Comparison of ENCODE assay signal across 14 mouse cellular contexts in genomic region chr3:158554280-158554679, GRCm38 (mm10). TPM values are rescaled to one million over a fixed set of nuclear protein-coding genes. Genes with fewer than 3 reads are reported as not detected.
"Had no signal": no experiment of that assay in that cellular context is flagged by ENCODE, and none has a peak within 500 bp of the region (broad histone marks: within the 10 kb centered on the region; RNA-seq: fewer than 3 reads in every experiment).

No protein-coding gene starts in this region.

- H3K4me3 ChIP-seq: limb, embryonic 15.5 days; liver, embryonic 12.5 days; midbrain, embryonic 12.5 days; neural tube, embryonic 15.5 days had no signal

- H3K4me2 ChIP-seq: limb, embryonic 15.5 days; liver, embryonic 12.5 days; lung, embryonic 14.5 days; midbrain, embryonic 12.5 days; neural tube, embryonic 15.5 days had no signal

- H3K36me3 ChIP-seq: limb, embryonic 15.5 days; liver, embryonic 12.5 days; midbrain, embryonic 12.5 days; neural tube, embryonic 15.5 days had no signal

- H3K9me3 ChIP-seq: limb, embryonic 15.5 days; liver, embryonic 12.5 days; midbrain, embryonic 12.5 days; neural tube, embryonic 15.5 days had no signal

- ATAC-seq: liver, embryonic 12.5 days had no signal

- H3K4me1 ChIP-seq: limb, embryonic 15.5 days; liver, embryonic 12.5 days; midbrain, embryonic 12.5 days had no signal

- H3K27me3 ChIP-seq: neural tube, embryonic 15.5 days had no signal

- H3K27ac ChIP-seq: limb, embryonic 15.5 days; liver, embryonic 12.5 days; midbrain, embryonic 12.5 days; neural tube, embryonic 15.5 days had no signal

- H3K9ac ChIP-seq: limb, embryonic 15.5 days; liver, embryonic 12.5 days; lung, embryonic 14.5 days; midbrain, embryonic 12.5 days; neural tube, embryonic 15.5 days had no signal

- DNase-seq: kidney, adult 8-10 months; kidney, postnatal 36 days; lung, embryonic 14.5 days; lung, postnatal 10 days; lung, postnatal 4 days; right cerebral cortex, adult 18-20 months; right cerebral cortex, postnatal 25 days; thymus, postnatal 36 days had no signal

RNA-seq across cellular contexts. Expression of gene Lrrc7, which starts 7.7 kb away (rescaled TPM):
- polyA plus RNA-seq: small intestine, adult 2 months; thymus, postnatal 0 days had no signal
